Mouse (Mus musculus) kidney, embryonic 16.5 days (tissue): Measurements from ENCODE around the gene Pde4d. TPM values are rescaled to one million over a fixed set of nuclear protein-coding genes. Genes with fewer than 3 reads are reported as not detected.

Source experiments
- ATAC-seq: fragments of 200-750 bp; cut with Nextera tagmentation; 2 replicates; pipeline ENCODE4 v1.8.0; 2017; ENCODE audit warnings: moderate TSS enrichment; ENCODE audit not compliant: low FRiP score, low TSS enrichment
- H3K27ac ChIP-seq: fragments of 300-500 bp; sonication (generic); 2 replicates; pipeline ENCODE4 v1.5.1; 2014; ENCODE audit warnings: low read length
- H3K27me3 ChIP-seq: fragments of 300-500 bp; sonication (generic); 2 replicates; pipeline ENCODE4 v1.6.1; 2014; ENCODE audit warnings: low read length, control low read depth, mixed read lengths; ENCODE audit not compliant: insufficient read depth
- H3K36me3 ChIP-seq: fragments of 300-500 bp; sonication (generic); 2 replicates; pipeline ENCODE4 v1.6.1; 2014; ENCODE audit warnings: low read length, control low read depth, mixed read lengths; ENCODE audit not compliant: insufficient read depth
- H3K4me1 ChIP-seq: fragments of 300-500 bp; sonication (generic); 2 replicates; pipeline ENCODE4 v1.6.1; 2014; ENCODE audit warnings: low read length, control low read depth, mixed read lengths; ENCODE audit not compliant: insufficient read depth
- H3K4me2 ChIP-seq: fragments of 300-500 bp; sonication (generic); replicated peaks from 2 replicates; pipeline ENCODE4 v1.6.1; 2014; ENCODE audit warnings: low read depth, low read length
- H3K4me3 ChIP-seq: fragments of 300-500 bp; sonication (generic); 2 replicates; pipeline ENCODE4 v1.5.1; 2014; ENCODE audit warnings: mild to moderate bottlenecking, low read length
- H3K9ac ChIP-seq: fragments of 300-500 bp; sonication (generic); replicated peaks from 2 replicates; pipeline ENCODE4 v1.6.1; 2014; ENCODE audit warnings: low read length
- H3K9me3 ChIP-seq: fragments of 300-500 bp; sonication (generic); 2 replicates; pipeline ENCODE4 v1.6.1; 2016; ENCODE audit warnings: low read length, control low read depth
- WGBS: fragments of 180-500 bp; shearing (Covaris S2); extraction: QIAGEN DNeasy Blood & Tissue Kit; methylation state at CpG from one replicate; pipeline ENCODE4 v1.1.7; 2014; 5-methylcytosine and 5-hydroxymethylcytosine counted together
- polyA plus RNA-seq: library from polyadenylated mRNA; unstranded; fragments of >200 nt; fragmentation: Nextera tagmentation; extraction: Ambion mirVana; gene quantifications from 2 replicates; pipeline ENCODE4 v1.2.1, GENCODE M21; 2015

Pde4d gene
- polyA plus RNA-seq, 1 experiment from 2014 or later = 11.1 TPM

GRCm38 (mm10) chr13:109481446-109481845 lies 1031.7 kb downstream of the Pde4d start:
- Histone ChIP-seq H3K4me1 (peaks cover 5% of the 10 kb centered on the region), H3K9me3 (no peaks in the 10 kb centered on the region), H3K27ac (no peak overlapping the region), H3K4me2 (no peak overlapping the region), H3K4me3 (no peak overlapping the region), H3K9ac (no peak overlapping the region), H3K27me3 (no peaks in the 10 kb centered on the region), H3K36me3 (no peaks in the 10 kb centered on the region)
- WGBS = 35% methylated on average over 7 of the region's 7 CpGs
- ATAC-seq = no peak

GRCm38 (mm10) chr13:109486166-109486565 lies 1036.4 kb downstream of the Pde4d start:
- ATAC-seq = peak; percentile 42; the same call in 1 of the 2 replicates
- Histone ChIP-seq H3K4me3 (no peak overlapping the region), H3K9me3 (no peaks in the 10 kb centered on the region), H3K27me3 (no peaks in the 10 kb centered on the region), H3K9ac (0 out of 2 replicates have a peak overlapping the region, but pooled peaks have one; percentile 8), H3K4me1 (peaks cover 9% of the 10 kb centered on the region), H3K27ac (no peak overlapping the region), H3K4me2 (no peak overlapping the region), H3K36me3 (no peaks in the 10 kb centered on the region)
- WGBS = 40% methylated on average over 6 of the region's 6 CpGs

- Histone ChIP-seq H3K9me3 (no peaks in the 10 kb centered on the region), H3K27ac (no peak overlapping the region), H3K4me3 (no peak overlapping the region), H3K4me1 (peaks cover 9% of the 10 kb centered on the region), H3K36me3 (no peaks in the 10 kb centered on the region), H3K9ac (no peak overlapping the region), H3K4me2 (no peak overlapping the region), H3K27me3 (no peaks in the 10 kb centered on the region)
- 33% methylated on average over 2 of the region's 2 CpGs for WGBS
- ATAC-seq = no peak
These were observed 1037.6 kb downstream of the Pde4d start for GRCm38 (mm10) chr13:109487378-109487777.

GRCm38 (mm10) chr13:109490853-109491252 lies 1041.1 kb downstream of the Pde4d start:
- H3K4me3 ChIP-seq = no peak overlapping the region
- no peak overlapping the region for H3K27ac ChIP-seq
- no peaks in the 10 kb centered on the region for H3K9me3 ChIP-seq
- no peaks in the 10 kb centered on the region for H3K36me3 ChIP-seq
- peaks cover 9% of the 10 kb centered on the region for H3K4me1 ChIP-seq
- H3K9ac ChIP-seq = no peak overlapping the region
- ATAC-seq = no peak
- H3K27me3 ChIP-seq = no peaks in the 10 kb centered on the region
- no peak overlapping the region for H3K4me2 ChIP-seq
- 67% methylated on average over 2 of the region's 2 CpGs for WGBS

- no peaks in the 10 kb centered on the region for H3K36me3 ChIP-seq
- no peak overlapping the region for H3K27ac ChIP-seq
- H3K4me2 ChIP-seq = no peak overlapping the region
- no peak overlapping the region for H3K4me3 ChIP-seq
- H3K27me3 ChIP-seq = no peaks in the 10 kb centered on the region
- H3K9ac ChIP-seq = no peak overlapping the region
- 83% methylated on average over 4 of the region's 4 CpGs for WGBS
- ATAC-seq = no peak
- peaks cover under 1% of the 10 kb centered on the region; the same call in 1 of the 2 replicates for H3K4me1 ChIP-seq
- H3K9me3 ChIP-seq = no peaks in the 10 kb centered on the region
These were observed 1042.1 kb downstream of the Pde4d start for GRCm38 (mm10) chr13:109491829-109492228.

- H3K4me3 ChIP-seq = no peak overlapping the region
- WGBS = 74% methylated on average over 9 of the region's 9 CpGs
These were observed 1050.6 kb downstream of the Pde4d start for GRCm38 (mm10) chr13:109500336-109500735.

GRCm38 (mm10) chr13:109502796-109503195 lies 1053.0 kb downstream of the Pde4d start:
- no peaks in the 10 kb centered on the region for H3K27me3 ChIP-seq
- H3K36me3 ChIP-seq = no peaks in the 10 kb centered on the region
- H3K27ac ChIP-seq = no peak overlapping the region
- H3K4me3 ChIP-seq = no peak overlapping the region
- 63% methylated on average over 7 of the region's 7 CpGs for WGBS
- peak; percentile 81; the same call in 1 of the 2 replicates for ATAC-seq
- H3K4me1 ChIP-seq = no peaks in the 10 kb centered on the region; the same call in 1 of the 2 replicates
- no peaks in the 10 kb centered on the region for H3K9me3 ChIP-seq
- H3K9ac ChIP-seq = no peak overlapping the region
- no peak overlapping the region for H3K4me2 ChIP-seq

More at GRCm38 (mm10) chr13:109500336-109500735, 1050.6 kb downstream of the Pde4d start:
- H3K36me3 ChIP-seq = no peaks in the 10 kb centered on the region
- no peaks in the 10 kb centered on the region; the same call in 1 of the 2 replicates for H3K4me1 ChIP-seq
- H3K27ac ChIP-seq = no peak overlapping the region
- ATAC-seq = no peak
- no peak overlapping the region for H3K4me2 ChIP-seq
- no peak overlapping the region for H3K9ac ChIP-seq
- H3K27me3 ChIP-seq = no peaks in the 10 kb centered on the region
- H3K9me3 ChIP-seq = no peaks in the 10 kb centered on the region

- no peak overlapping the region for H3K4me2 ChIP-seq
- 60% methylated on average over 7 of the region's 7 CpGs for WGBS
These were observed 1057.0 kb downstream of the Pde4d start for GRCm38 (mm10) chr13:109506754-109507153.

GRCm38 (mm10) chr13:109508472-109508871 lies 1058.7 kb downstream of the Pde4d start:
- no peaks in the 10 kb centered on the region for H3K27me3 ChIP-seq
- no peak overlapping the region for H3K27ac ChIP-seq
- H3K9ac ChIP-seq = no peak overlapping the region
- WGBS = 74% methylated on average over 4 of the region's 4 CpGs
- H3K4me2 ChIP-seq = no peak overlapping the region
- no peak for ATAC-seq
- no peaks in the 10 kb centered on the region for H3K9me3 ChIP-seq
- H3K4me1 ChIP-seq = no peaks in the 10 kb centered on the region
- no peaks in the 10 kb centered on the region for H3K36me3 ChIP-seq
- no peak overlapping the region for H3K4me3 ChIP-seq

More at GRCm38 (mm10) chr13:109506754-109507153, 1057.0 kb downstream of the Pde4d start:
- Histone ChIP-seq H3K9me3 (no peaks in the 10 kb centered on the region), H3K4me3 (no peak overlapping the region), H3K4me1 (no peaks in the 10 kb centered on the region; the same call in 1 of the 2 replicates), H3K27me3 (no peaks in the 10 kb centered on the region), H3K9ac (no peak overlapping the region), H3K27ac (no peak overlapping the region), H3K36me3 (no peaks in the 10 kb centered on the region)
- no peak for ATAC-seq

- Histone ChIP-seq H3K36me3 (no peaks in the 10 kb centered on the region), H3K4me3 (no peak overlapping the region), H3K9me3 (no peaks in the 10 kb centered on the region), H3K4me2 (no peak overlapping the region), H3K27ac (no peak overlapping the region), H3K9ac (no peak overlapping the region), H3K27me3 (no peaks in the 10 kb centered on the region), H3K4me1 (no peaks in the 10 kb centered on the region)
- ATAC-seq = no peak
- 86% methylated on average over 1 of the region's 1 CpGs for WGBS
These were observed 1068.4 kb downstream of the Pde4d start for GRCm38 (mm10) chr13:109518194-109518593.
